Mouse (Mus musculus) midbrain, embryonic 16.5 days (tissue): ENCODE results near the gene Gast. TPM values are rescaled to one million over a fixed set of nuclear protein-coding genes. Genes with fewer than 3 reads are reported as not detected.

Experiments
- ATAC-seq: fragments of 200-750 bp; cut with Nextera tagmentation; 2 replicates; pipeline ENCODE4 v1.8.0; 2017; ENCODE audit warnings: moderate TSS enrichment
- H3K27ac ChIP-seq: fragments of 300-500 bp; sonication (generic); 2 replicates; pipeline ENCODE4 v1.5.1; 2014; ENCODE audit warnings: mild to moderate bottlenecking, low read length, mixed read lengths
- H3K27me3 ChIP-seq: fragments of 300-500 bp; sonication (generic); 2 replicates; pipeline ENCODE4 v1.6.1; 2014; ENCODE audit warnings: low read depth, low read length, mixed read lengths; ENCODE audit not compliant: control insufficient read depth, insufficient read depth
- H3K36me3 ChIP-seq: fragments of 300-500 bp; sonication (generic); 2 replicates; pipeline ENCODE4 v1.6.1; 2014; ENCODE audit warnings: mild to moderate bottlenecking, low read length, moderate library complexity, mixed read lengths; ENCODE audit not compliant: control insufficient read depth, insufficient read depth
- H3K4me1 ChIP-seq: fragments of 300-500 bp; sonication (generic); 2 replicates; pipeline ENCODE4 v1.6.1; 2014; ENCODE audit warnings: mild to moderate bottlenecking, low read length, mixed read lengths; ENCODE audit not compliant: control insufficient read depth, insufficient read depth
- H3K4me2 ChIP-seq: fragments of 300-500 bp; sonication (generic); 2 replicates; pipeline ENCODE4 v1.6.1; 2014; ENCODE audit warnings: mild to moderate bottlenecking, low read length, mixed read lengths
- H3K4me3 ChIP-seq: fragments of 300-500 bp; sonication (generic); 2 replicates; pipeline ENCODE4 v1.5.1; 2014; ENCODE audit warnings: low read depth, mild to moderate bottlenecking, low read length, moderate library complexity, mixed read lengths
- H3K9ac ChIP-seq: fragments of 300-500 bp; sonication (generic); 2 replicates; pipeline ENCODE4 v1.6.1; 2014; ENCODE audit warnings: low read depth, low read length, mixed read lengths
- H3K9me3 ChIP-seq: fragments of 300-500 bp; sonication (generic); replicated peaks from 2 replicates; pipeline ENCODE4 v1.6.1; 2014; ENCODE audit warnings: mild to moderate bottlenecking, low read length, mixed read lengths; ENCODE audit not compliant: control insufficient read depth, poor library complexity, severe bottlenecking
- whole genome bisulfite sequencing: fragments of 180-500 bp; shearing (Covaris S2); extraction: QIAGEN DNeasy Blood & Tissue Kit; methylation state at CpG from one replicate; pipeline ENCODE4 v1.1.7; 2014; 5-methylcytosine and 5-hydroxymethylcytosine counted together
- polyA plus RNA-seq: library from polyadenylated mRNA; unstranded; fragments of >200 nt; fragmentation: Nextera tagmentation; extraction: Ambion mirVana; gene quantifications from 2 replicates; pipeline ENCODE4 v1.2.1, GENCODE M21; 2015

Gene Gast
- polyA plus RNA-seq, 1 experiment from 2014 or later = 0.46 TPM

DNA sequence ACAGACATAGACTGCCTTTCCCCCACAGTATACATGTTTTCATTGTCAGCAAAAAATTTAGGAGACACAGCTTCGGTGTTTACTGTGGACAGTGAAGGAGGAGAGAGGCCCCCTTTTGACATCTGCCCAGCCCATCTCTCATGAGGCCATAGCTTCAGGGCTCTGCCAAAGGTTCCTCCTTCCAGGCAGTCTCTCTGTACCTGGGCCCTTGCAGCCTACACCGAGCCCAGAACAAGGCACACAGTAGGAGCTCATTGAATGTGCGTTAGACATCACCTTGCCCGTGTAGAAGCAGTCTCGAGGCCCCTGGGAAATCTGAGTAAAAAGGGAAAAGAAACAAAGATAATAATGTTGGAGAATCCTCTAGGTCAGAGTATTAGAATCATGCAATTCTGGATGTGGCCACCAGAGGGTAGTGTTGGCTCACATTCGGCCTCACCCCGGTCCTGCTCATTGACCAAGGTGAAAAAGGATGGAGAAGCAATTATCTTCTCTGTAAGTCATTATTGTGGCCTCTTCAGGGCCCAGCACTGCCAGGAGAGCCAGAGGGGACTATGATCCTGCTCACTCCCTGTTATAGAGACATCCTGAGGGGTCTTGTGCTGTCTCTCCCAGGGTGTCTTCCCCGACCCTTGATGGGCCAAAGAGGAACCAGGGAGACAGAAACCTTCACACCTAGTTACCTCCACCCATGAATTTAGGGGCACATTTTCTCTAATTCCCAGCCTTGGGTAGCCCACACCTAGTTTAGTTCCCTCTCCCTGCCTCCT, 28.2 kb downstream of the Gast start:
- Histone ChIP-seq H3K9ac (peak overlapping the region; percentile 20; the same call in 1 of the 2 replicates), H3K27ac (0 out of 2 replicates have a peak overlapping the region, but pooled peaks have one; percentile 35), H3K36me3 (no peaks in the 10 kb centered on the region), H3K9me3 (no peaks in the 10 kb centered on the region), H3K4me1 (peaks cover 2% of the 10 kb centered on the region; the same call in 1 of the 2 replicates), H3K27me3 (0 out of 2 replicates have a peak, but pooled peaks cover 5% of the 10 kb centered on the region), H3K4me2 (no peak overlapping the region), H3K4me3 (no peak overlapping the region)
- peak; percentile 46; the same call in 1 of the 2 replicates for ATAC-seq
- 10% methylated on average over 8 of the region's 8 CpGs for WGBS

DNA sequence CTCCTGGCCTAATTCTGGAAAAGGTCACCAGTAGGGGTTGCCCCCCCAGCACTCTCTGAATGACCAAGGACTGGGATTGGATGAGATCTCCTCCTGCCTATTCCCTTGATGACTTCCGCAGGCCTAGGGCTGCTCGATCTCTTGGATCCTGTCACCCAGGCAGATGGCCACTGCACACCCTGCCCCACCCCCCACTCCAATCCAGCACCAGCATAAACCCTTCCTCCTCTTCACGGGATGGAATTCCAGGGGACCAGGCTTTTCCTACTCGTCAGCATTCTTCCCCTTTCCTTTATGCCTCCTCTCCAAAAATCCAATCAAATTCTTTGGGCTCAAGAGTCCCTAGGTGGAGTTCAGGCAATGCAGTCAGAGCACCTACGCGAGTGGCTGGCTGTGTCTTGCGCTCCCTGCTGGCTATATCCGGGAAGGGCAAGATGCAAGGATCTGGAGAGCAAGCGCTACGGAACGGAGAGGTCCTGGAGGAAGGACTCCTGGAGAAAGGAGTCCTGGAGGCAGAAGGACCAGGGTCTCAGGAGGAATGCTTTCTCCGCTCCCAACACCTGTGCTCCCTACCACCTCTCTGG, 28.9 kb downstream of the Gast start:
- Histone ChIP-seq H3K9me3 (no peaks in the 10 kb centered on the region), H3K4me1 (peaks cover 2% of the 10 kb centered on the region; the same call in 1 of the 2 replicates), H3K27me3 (0 out of 2 replicates have a peak, but pooled peaks cover 5% of the 10 kb centered on the region), H3K27ac (0 out of 2 replicates have a peak overlapping the region, but pooled peaks have one; percentile 35), H3K36me3 (no peaks in the 10 kb centered on the region), H3K4me2 (no peak overlapping the region), H3K9ac (no peak overlapping the region), H3K4me3 (no peak overlapping the region)
- ATAC-seq = no peak; the same call in 1 of the 2 replicates
- 20% methylated on average over 12 of the region's 12 CpGs for WGBS

DNA sequence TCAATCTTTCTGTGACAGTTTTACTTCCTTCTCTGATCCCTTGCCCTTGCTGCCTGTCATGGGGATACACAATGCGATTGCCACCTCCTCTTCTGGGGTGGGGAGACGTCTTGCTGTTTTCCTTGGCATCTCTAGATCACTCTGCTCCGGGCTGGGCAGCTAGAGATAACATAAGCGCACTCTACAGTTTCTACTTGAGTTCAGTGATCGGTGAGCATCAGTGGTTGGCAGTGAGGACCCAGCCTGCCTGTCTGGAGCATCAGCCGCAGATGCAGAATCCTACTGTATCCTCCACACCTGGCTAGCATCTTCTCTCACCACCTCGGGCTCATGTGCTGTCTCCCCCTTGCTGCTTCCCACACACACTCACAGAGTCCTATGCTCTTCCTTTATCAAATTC, 34.9 kb downstream of the Gast start:
- ATAC-seq = no peak
- peaks cover 32% of the 10 kb centered on the region for H3K36me3 ChIP-seq
- H3K27ac ChIP-seq = no peak overlapping the region
- WGBS = 91% methylated on average over 7 of the region's 7 CpGs
- no peaks in the 10 kb centered on the region for H3K27me3 ChIP-seq
- no peak overlapping the region for H3K4me3 ChIP-seq
- H3K9ac ChIP-seq = no peak overlapping the region
- H3K9me3 ChIP-seq = no peaks in the 10 kb centered on the region
- no peaks in the 10 kb centered on the region; the same call in 1 of the 2 replicates for H3K4me1 ChIP-seq
- no peak overlapping the region for H3K4me2 ChIP-seq

DNA sequence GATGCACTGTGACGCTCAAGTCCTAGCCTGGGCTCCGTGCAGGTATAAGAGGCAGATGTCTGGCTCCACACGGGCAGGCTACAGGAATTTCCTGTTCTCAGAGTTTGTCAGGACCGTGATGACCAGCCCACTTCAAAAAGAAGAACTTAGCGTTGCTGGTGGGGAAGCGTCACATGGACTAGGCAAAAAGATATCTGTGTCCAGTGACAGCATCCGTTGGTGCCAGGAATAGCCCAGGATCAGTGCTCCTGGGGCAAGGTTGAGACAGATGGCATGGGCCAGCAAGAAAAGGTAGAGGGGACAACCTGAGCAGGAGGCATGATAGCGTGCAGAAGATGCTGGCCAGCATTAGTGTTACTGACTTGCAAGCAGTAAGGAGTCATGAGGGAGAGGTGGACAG, 35.6 kb downstream of the Gast start:
- ATAC-seq = no peak
- H3K4me2 ChIP-seq = no peak overlapping the region
- H3K36me3 ChIP-seq = peaks cover 34% of the 10 kb centered on the region
- no peak overlapping the region for H3K9ac ChIP-seq
- 82% methylated on average over 8 of the region's 8 CpGs for WGBS
- no peaks in the 10 kb centered on the region for H3K9me3 ChIP-seq
- no peaks in the 10 kb centered on the region; the same call in 1 of the 2 replicates for H3K4me1 ChIP-seq
- H3K4me3 ChIP-seq = no peak overlapping the region
- no peak overlapping the region for H3K27ac ChIP-seq
- H3K27me3 ChIP-seq = no peaks in the 10 kb centered on the region

DNA sequence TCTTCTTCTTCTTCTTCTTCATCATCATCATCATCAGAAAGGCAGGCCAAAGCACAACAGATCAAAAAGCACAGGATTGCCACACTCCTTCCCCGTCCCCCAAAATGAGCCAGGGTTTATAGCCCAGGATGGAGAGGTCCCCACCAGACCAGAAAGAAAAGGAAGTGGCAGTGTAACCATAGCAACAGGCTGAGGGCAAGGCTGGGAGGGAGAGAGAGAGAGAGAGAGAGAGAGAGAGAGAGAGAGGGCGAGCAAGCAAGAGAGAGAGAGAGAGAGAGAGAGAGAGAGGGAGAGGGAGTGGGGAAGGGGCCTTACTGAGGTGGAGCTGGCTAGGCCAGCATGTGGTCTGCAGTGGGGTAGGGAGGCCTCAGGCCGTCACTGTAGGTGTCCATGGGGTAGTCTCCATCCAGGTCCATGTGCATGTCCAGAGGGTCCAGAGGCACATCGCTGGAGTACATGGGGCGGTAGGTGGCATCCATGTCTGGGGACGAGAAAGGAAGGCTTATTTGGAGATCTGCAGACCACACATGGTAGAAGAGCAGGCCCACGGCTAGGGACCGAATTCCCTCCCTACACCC, 37.9 kb downstream of the Gast start:
- Histone ChIP-seq H3K36me3 (peaks cover 49% of the 10 kb centered on the region), H3K4me3 (no peak overlapping the region)
- no peak for ATAC-seq

DNA sequence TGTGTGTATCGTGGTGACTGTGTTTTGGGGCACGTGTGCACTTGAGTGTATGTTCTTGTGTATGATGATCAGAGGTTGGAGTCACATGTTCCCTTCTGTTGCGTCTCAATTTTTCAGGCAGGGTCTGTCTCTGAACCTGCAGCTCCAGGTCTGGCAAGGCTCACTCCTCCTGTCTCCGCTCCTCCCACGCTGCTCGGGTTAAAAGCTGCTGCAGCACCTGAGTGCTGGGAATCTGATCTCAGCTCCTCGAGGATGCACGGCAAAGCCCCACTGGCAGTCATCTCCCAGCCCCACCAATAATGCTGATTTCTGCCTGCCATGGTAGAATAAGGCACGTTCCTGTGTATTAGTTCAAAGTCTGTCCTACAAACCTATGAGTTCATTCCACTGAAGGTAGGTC, 40.9 kb downstream of the Gast start:
- WGBS = 92% methylated on average over 9 of the region's 9 CpGs
- H3K4me3 ChIP-seq = no peak overlapping the region
- H3K27ac ChIP-seq = no peak overlapping the region
- H3K4me2 ChIP-seq = no peak overlapping the region
- H3K27me3 ChIP-seq = no peaks in the 10 kb centered on the region
- H3K4me1 ChIP-seq = no peaks in the 10 kb centered on the region; the same call in 1 of the 2 replicates
- no peak overlapping the region for H3K9ac ChIP-seq
- ATAC-seq = no peak
- H3K36me3 ChIP-seq = peaks cover 66% of the 10 kb centered on the region
- no peaks in the 10 kb centered on the region for H3K9me3 ChIP-seq

More for the DNA sequence above, 37.9 kb downstream of the Gast start:
- WGBS = 68% methylated on average over 7 of the region's 8 CpGs
- Histone ChIP-seq H3K9me3 (no peaks in the 10 kb centered on the region), H3K4me2 (no peak overlapping the region), H3K4me1 (no peaks in the 10 kb centered on the region; the same call in 1 of the 2 replicates), H3K27ac (no peak overlapping the region), H3K9ac (no peak overlapping the region), H3K27me3 (no peaks in the 10 kb centered on the region)

DNA sequence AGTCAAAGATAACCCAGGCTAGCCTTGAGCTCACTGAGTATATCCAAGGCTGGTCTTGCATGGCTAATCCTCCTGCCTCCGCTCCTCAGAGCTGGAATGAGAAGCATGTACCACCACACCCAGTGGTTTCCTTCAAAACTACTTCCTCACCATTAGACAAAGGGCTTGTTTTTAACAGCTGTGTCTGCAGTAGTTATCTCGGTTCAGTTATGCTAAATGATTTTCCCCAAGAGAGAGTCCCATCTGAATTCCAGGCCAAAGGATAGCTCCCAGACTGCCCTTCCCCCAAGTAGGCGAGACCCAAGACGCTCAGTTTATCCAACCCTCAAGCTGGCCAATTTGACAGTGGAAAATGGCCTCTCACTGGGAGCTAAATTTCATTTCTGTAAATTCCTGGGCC, 41.8 kb downstream of the Gast start:
- Histone ChIP-seq H3K4me3 (no peak overlapping the region), H3K4me1 (no peaks in the 10 kb centered on the region; the same call in 1 of the 2 replicates), H3K36me3 (peaks cover 70% of the 10 kb centered on the region), H3K4me2 (no peak overlapping the region), H3K9ac (no peak overlapping the region), H3K27ac (no peak overlapping the region), H3K9me3 (no peaks in the 10 kb centered on the region), H3K27me3 (no peaks in the 10 kb centered on the region)
- 76% methylated on average over 4 of the region's 4 CpGs for WGBS
- no peak for ATAC-seq

DNA sequence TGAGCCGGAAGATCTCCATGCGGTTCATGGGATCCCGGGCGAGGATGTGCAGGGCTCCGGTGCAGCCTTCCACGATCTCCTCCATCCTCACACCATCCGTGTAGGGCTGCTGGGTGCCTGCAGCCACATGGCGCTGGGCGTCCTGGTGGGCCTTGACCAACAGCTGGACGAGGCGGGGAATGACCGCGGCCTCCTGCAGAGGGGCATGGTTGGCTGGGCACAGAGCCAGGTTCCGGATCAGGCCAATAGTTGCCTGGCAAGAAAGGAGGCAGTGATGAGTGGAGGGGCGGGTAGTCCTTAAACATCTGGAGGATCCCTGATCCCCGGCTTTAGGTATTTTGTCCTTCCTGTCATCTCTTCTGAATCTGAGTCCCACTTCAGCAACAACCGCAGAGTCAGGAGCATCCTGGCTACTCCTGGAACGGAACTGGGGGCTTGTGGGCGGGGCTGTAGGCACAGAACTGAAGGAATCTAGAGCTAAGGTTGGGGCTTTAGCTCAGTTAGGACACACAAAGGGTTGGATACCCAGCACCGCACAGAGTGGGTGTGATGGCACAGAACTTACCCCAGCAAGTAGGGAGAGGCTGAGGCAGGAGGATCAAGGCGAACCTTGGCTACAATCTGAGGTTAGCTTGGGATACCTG, 42.7 kb downstream of the Gast start:
- no peak overlapping the region for H3K4me2 ChIP-seq
- no peaks in the 10 kb centered on the region; the same call in 1 of the 2 replicates for H3K4me1 ChIP-seq
- no peak overlapping the region for H3K27ac ChIP-seq
- peaks cover 68% of the 10 kb centered on the region for H3K36me3 ChIP-seq
- WGBS = 90% methylated on average over 21 of the region's 21 CpGs
- H3K9ac ChIP-seq = no peak overlapping the region
- no peak overlapping the region for H3K4me3 ChIP-seq
- ATAC-seq = no peak
- no peaks in the 10 kb centered on the region for H3K27me3 ChIP-seq
- no peaks in the 10 kb centered on the region for H3K9me3 ChIP-seq
